Mouse (Mus musculus) adrenal gland, postnatal 0 days (tissue): ENCODE results near the gene Tex13a. TPM values are rescaled to one million over a fixed set of nuclear protein-coding genes. Genes with fewer than 3 reads are reported as not detected.

ENCODE experiments used
- polyA plus RNA-seq: library from polyadenylated mRNA; unstranded; fragments of >200 nt; fragmentation: Nextera tagmentation; extraction: Ambion mirVana; gene quantifications from 2 replicates; pipeline ENCODE4 v1.2.1, GENCODE M21; 2015

Tex13a gene
- not detected in 2 replicates for polyA plus RNA-seq

GRCm38 (mm10) chrX:138209480-138209879 lies at the start of gene Tex13a:
TSS of gene Tex13a (minus strand) at chrX:138209580.

